Mouse (Mus musculus) stomach, postnatal 0 days (tissue): ENCODE results near the gene Pkib. TPM values are rescaled to one million over a fixed set of nuclear protein-coding genes. Genes with fewer than 3 reads are reported as not detected.

Source experiments
- ATAC-seq: fragments of 200-750 bp; cut with Nextera tagmentation; 2 replicates; pipeline ENCODE4 v1.8.0; 2017; ENCODE audit not compliant: low FRiP score, low TSS enrichment
- DNase-seq: peaks from one replicate; pipeline ENCODE4 v3.0.0-alpha.2; 2016; ENCODE audit warnings: low spot score
- H3K27ac ChIP-seq: fragments of 300-500 bp; sonication (generic); replicated peaks from 2 replicates; pipeline ENCODE4 v1.5.1; 2014; ENCODE audit warnings: mild to moderate bottlenecking, control low read depth
- H3K27me3 ChIP-seq: fragments of 300-500 bp; sonication (generic); 2 replicates; pipeline ENCODE4 v1.6.1; 2014; ENCODE audit warnings: low read length; ENCODE audit not compliant: control insufficient read depth, insufficient read depth
- H3K36me3 ChIP-seq: fragments of 300-500 bp; sonication (generic); 2 replicates; pipeline ENCODE4 v1.6.1; 2014; ENCODE audit warnings: low read length, mixed read lengths; ENCODE audit not compliant: control insufficient read depth, insufficient read depth
- H3K4me1 ChIP-seq: fragments of 300-500 bp; sonication (generic); replicated peaks from 2 replicates; pipeline ENCODE4 v1.6.1; 2014; ENCODE audit warnings: antibody characterized with exemption; ENCODE audit not compliant: control insufficient read depth, insufficient read depth
- H3K4me2 ChIP-seq: fragments of 300-500 bp; sonication (generic); replicated peaks from 2 replicates; pipeline ENCODE4 v1.6.1; 2014; ENCODE audit warnings: low read depth, mild to moderate bottlenecking, control low read depth, moderate library complexity
- H3K4me3 ChIP-seq: fragments of 300-500 bp; sonication (generic); 2 replicates; pipeline ENCODE4 v1.5.1; 2014; ENCODE audit warnings: low read depth, low read length, control low read depth
- H3K9ac ChIP-seq: fragments of 300-500 bp; sonication (generic); 2 replicates; pipeline ENCODE4 v1.6.1; 2014; ENCODE audit warnings: mild to moderate bottlenecking, low read length, control low read depth, mixed read lengths
- H3K9me3 ChIP-seq: fragments of 300-500 bp; sonication (generic); 2 replicates; pipeline ENCODE4 v1.6.1; 2016; ENCODE audit warnings: low read length; ENCODE audit not compliant: control insufficient read depth
- CTCF ChIP-seq: IDR thresholded peaks from 2 replicates; pipeline ENCODE4 v1.5.1; 2016; ENCODE audit warnings: antibody characterized with exemption, low read depth, mild to moderate bottlenecking, moderate library complexity
- EP300 ChIP-seq: optimal IDR thresholded peaks from 2 replicates; pipeline ENCODE3; 2016; ENCODE audit warnings: antibody characterized with exemption
- WGBS: fragments of 180-500 bp; shearing (Covaris S2); extraction: QIAGEN DNeasy Blood & Tissue Kit; methylation state at CpG from one replicate; pipeline ENCODE4 v1.1.7; 2014; 5-methylcytosine and 5-hydroxymethylcytosine counted together
- polyA plus RNA-seq: library from polyadenylated mRNA; unstranded; fragments of >200 nt; fragmentation: Nextera tagmentation; extraction: Ambion mirVana; gene quantifications from 2 replicates; pipeline ENCODE4 v1.2.1, GENCODE M21; 2015

Gene Pkib
- polyA plus RNA-seq, 1 experiment from 2014 or later = 2.1 TPM

DNA sequence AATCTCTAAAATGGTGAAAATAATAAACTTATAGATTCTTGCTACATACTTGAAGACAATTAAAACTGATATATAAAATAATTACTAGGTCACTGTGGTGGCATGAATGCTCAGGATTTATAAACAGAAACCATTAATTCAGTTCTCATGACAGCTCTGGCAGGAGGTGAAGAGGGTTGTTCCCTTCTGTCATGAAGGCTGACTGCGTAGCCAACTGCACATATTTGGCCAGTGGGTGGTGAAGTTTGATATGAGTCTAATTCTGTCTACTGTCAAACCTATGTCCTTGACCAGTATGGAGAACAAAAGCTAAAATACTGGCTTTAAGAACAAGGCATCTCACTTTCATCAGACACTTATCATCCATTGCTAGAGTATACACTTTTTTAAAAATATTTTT is 21.5 kb downstream of the Pkib start:
- ATAC-seq (no peak), DNase-seq (no peak)
- H3K9ac ChIP-seq = no peak overlapping the region
- no peak overlapping the region for H3K27ac ChIP-seq
- H3K4me2 ChIP-seq = no peak overlapping the region
- TF ChIP-seq CTCF = no peak
- no peak for TF ChIP-seq EP300
- no peaks in the 10 kb centered on the region for H3K36me3 ChIP-seq
- H3K4me3 ChIP-seq = no peak overlapping the region
- WGBS = 78% methylated on average over 1 of the region's 1 CpGs
- no peaks in the 10 kb centered on the region for H3K4me1 ChIP-seq
- no peaks in the 10 kb centered on the region for H3K27me3 ChIP-seq
- no peaks in the 10 kb centered on the region for H3K9me3 ChIP-seq

DNA sequence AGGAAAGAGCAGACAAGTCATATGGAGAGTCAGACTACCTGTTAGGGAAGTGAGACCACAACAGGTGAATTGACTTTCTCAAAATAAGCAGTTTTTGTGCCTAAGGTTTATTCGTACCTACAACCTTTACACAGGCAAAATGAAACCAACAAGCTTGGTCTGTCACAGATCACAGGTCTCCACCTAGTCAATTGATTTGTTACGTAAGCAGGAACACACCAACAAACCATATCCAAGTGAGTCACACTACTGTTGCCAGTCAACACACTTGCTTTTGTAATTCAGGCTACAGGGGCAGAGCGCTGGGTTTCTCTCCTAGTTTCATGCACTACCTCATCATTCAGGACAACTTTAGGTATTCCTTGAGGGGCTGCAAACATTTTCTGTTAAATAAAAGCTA is 28.7 kb downstream of the Pkib start:
- no peaks in the 10 kb centered on the region for H3K27me3 ChIP-seq
- no peaks in the 10 kb centered on the region for H3K4me1 ChIP-seq
- no peaks in the 10 kb centered on the region for H3K9me3 ChIP-seq
- H3K4me2 ChIP-seq = no peak overlapping the region
- ATAC-seq (no peak; the same call in 1 of the 2 replicates), DNase-seq (no peak)
- H3K9ac ChIP-seq = no peak overlapping the region
- 90% methylated on average over 3 of the region's 3 CpGs for WGBS
- H3K36me3 ChIP-seq = no peaks in the 10 kb centered on the region
- H3K4me3 ChIP-seq = no peak overlapping the region
- TF ChIP-seq CTCF = no peak
- TF ChIP-seq EP300 = no peak
- no peak overlapping the region for H3K27ac ChIP-seq

DNA sequence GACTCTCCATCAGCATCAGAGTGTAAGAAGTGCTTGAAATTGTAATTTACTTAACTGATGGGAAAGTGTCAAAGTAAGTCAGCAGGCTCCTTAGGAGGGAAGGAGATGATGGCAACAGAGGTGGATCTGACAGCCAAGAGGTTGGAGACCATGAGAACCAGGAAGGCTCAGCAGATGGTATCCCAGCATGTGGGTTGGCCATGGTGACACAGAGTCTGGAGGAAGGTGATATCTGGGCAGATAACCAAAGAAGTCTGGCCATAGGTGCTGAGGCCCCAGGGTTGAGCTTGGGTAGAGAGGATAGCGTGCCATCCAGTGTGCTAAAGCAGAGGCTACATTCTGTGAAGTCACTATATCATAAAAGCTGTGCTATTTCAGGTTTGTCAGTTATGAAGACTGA is 32.0 kb downstream of the Pkib start:
- H3K36me3 ChIP-seq = no peaks in the 10 kb centered on the region
- no peak for ATAC-seq
- H3K27ac ChIP-seq = no peak overlapping the region
- no peak overlapping the region for H3K4me3 ChIP-seq
- no peak overlapping the region for H3K9ac ChIP-seq
- no peak for DNase-seq
- no peaks in the 10 kb centered on the region for H3K9me3 ChIP-seq
- no peak overlapping the region for H3K4me2 ChIP-seq
- H3K27me3 ChIP-seq = no peaks in the 10 kb centered on the region
- TF ChIP-seq CTCF = no peak
- no peak for TF ChIP-seq EP300
- 76% methylated on average over 1 of the region's 1 CpGs for WGBS
- no peaks in the 10 kb centered on the region for H3K4me1 ChIP-seq

DNA sequence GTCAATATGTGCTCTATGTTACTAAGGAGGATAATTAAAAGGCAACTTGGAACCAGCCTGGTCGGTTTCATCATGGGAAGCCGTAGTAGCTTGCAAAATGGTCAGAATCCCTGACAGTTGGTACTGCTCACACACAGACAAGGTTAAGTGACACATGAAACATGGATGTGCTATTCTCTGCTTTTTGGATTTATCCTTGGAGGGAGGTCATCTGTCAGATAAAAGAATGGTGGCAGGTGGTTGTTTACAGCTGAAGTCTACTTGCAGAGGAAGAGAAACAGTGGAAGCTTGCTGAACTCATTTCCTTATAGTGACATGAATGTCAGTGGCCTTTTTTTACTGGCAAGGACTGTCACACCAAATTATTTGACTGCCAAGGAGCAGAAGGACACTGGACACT is 32.5 kb downstream of the Pkib start:
- Histone ChIP-seq H3K36me3 (no peaks in the 10 kb centered on the region), H3K9me3 (no peaks in the 10 kb centered on the region), H3K4me2 (no peak overlapping the region), H3K27me3 (no peaks in the 10 kb centered on the region), H3K9ac (no peak overlapping the region), H3K27ac (no peak overlapping the region), H3K4me1 (no peaks in the 10 kb centered on the region), H3K4me3 (no peak overlapping the region)
- ATAC-seq = no peak
- TF ChIP-seq EP300 (no peak), CTCF (no peak)
- WGBS = 87% methylated on average over 2 of the region's 2 CpGs
- no peak for DNase-seq

DNA sequence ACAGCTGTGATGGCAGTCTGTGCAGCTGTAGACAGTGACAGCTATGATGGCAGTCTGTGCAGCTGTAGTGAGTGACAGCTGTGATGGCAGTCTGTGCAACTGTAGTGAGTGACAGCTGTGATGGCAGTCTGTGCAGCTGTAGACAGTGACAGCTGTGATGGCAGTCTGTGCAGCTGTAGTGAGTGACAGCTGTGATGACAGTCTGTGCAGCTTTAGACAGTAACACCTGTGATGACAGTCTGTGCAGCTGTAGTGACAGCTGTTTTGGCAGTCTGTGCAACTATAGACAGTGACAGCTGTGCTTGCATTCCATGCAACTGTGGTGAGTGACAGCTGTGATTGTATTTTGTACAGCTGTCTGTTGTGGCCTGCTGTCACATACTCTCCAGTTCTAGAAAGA is 44.0 kb downstream of the Pkib start:
- no peak overlapping the region for H3K9ac ChIP-seq
- no peak overlapping the region for H3K4me3 ChIP-seq
- no peaks in the 10 kb centered on the region for H3K27me3 ChIP-seq
- DNase-seq (no peak), ATAC-seq (no peak)
- no peaks in the 10 kb centered on the region for H3K9me3 ChIP-seq
- H3K27ac ChIP-seq = no peak overlapping the region
- no peaks in the 10 kb centered on the region for H3K4me1 ChIP-seq
- H3K4me2 ChIP-seq = no peak overlapping the region
- TF ChIP-seq CTCF (no peak), EP300 (no peak)
- no peaks in the 10 kb centered on the region for H3K36me3 ChIP-seq

DNA sequence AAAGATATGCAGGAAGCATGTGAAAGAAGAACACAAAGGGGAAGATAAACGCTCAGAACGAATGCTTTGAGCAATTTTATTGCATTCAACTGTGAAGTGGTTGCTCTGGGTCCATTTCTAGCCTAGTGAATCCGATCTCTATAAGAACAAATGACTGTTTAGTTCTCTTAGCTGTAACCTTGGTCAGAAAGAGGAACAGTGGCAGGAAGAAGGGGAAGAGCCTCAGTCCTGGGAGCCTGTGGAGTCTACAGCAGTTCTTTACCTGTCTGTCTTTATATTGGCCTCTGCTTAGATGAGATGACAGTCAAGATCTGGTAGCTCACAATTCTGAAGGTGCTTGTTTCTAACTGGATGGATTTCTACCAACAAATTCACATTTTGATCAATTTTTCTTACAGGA is 56.2 kb downstream of the Pkib start:
- Histone ChIP-seq H3K27ac (no peak overlapping the region), H3K36me3 (no peaks in the 10 kb centered on the region), H3K4me2 (no peak overlapping the region), H3K27me3 (no peaks in the 10 kb centered on the region), H3K9ac (no peak overlapping the region), H3K4me1 (no peaks in the 10 kb centered on the region), H3K9me3 (no peaks in the 10 kb centered on the region), H3K4me3 (no peak overlapping the region)
- 72% methylated on average over 3 of the region's 3 CpGs for WGBS
- DNase-seq (no peak), ATAC-seq (no peak)
- TF ChIP-seq CTCF = no peak
- TF ChIP-seq EP300 = no peak

DNA sequence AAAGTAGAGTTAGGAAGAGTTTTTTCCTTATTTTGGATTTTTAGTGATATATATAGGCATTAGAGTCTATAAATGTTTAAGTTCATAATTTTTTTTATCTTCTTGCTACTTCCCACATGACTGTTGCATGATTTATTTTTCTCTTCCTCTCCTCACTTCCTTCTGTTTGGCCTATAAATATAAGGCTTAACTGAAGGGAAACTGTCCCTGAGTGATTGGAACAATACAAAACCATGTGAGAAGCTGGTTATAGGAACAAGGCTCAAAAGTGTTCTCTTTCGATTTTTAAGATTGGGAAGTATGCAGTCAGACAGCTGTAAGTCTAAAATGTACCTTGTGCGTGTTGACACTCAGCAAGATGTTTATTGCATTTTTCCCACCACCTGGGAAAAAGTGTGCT is 58.4 kb downstream of the Pkib start:
- no peaks in the 10 kb centered on the region for H3K36me3 ChIP-seq
- WGBS = 65% methylated on average over 2 of the region's 2 CpGs
- no peak overlapping the region for H3K9ac ChIP-seq
- ATAC-seq (no peak), DNase-seq (no peak)
- H3K9me3 ChIP-seq = no peaks in the 10 kb centered on the region
- H3K27me3 ChIP-seq = no peaks in the 10 kb centered on the region
- no peak overlapping the region for H3K27ac ChIP-seq
- TF ChIP-seq EP300 = no peak
- TF ChIP-seq CTCF = no peak
- H3K4me1 ChIP-seq = no peaks in the 10 kb centered on the region
- no peak overlapping the region for H3K4me3 ChIP-seq
- no peak overlapping the region for H3K4me2 ChIP-seq
